Mouse (Mus musculus): Measurements from ENCODE around the gene Wfdc13. TPM values are rescaled to one million over a fixed set of nuclear protein-coding genes. Genes with fewer than 3 reads are reported as not detected.
A peak's percentile ranks its signal among the peaks of the same experiment; 100 is the strongest.
"Not testable (repeated sequence)": the region's sequence is repeated elsewhere in the genome, so short reads cannot be mapped to it uniquely, and the experiment has no call there.

Gene Wfdc13
- total RNA-seq, 2 experiments from 2014 or later: not detected

- DNase-seq: not testable (repeated sequence)
Observed at GRCm38 (mm10) chr2:164716194-164716786, 31.4 kb downstream of the Wfdc13 start.

- DNase-seq: no peak
Observed at GRCm38 (mm10) chr2:164723276-164723675, 38.4 kb downstream of the Wfdc13 start.

- peak; percentile 38 to 77 for DNase-seq
Observed at GRCm38 (mm10) chr2:164725895-164726619, 41.1 kb downstream of the Wfdc13 start.

GRCm38 (mm10) chr2:164731719-164732118 lies 46.8 kb downstream of the Wfdc13 start:
- no peak for DNase-seq

GRCm38 (mm10) chr2:164733259-164733658 lies 48.4 kb downstream of the Wfdc13 start:
- no peak for DNase-seq

- DNase-seq: no peak
Observed at GRCm38 (mm10) chr2:164734839-164735238, 49.9 kb downstream of the Wfdc13 start.

GRCm38 (mm10) chr2:164735446-164735845 lies 50.5 kb downstream of the Wfdc13 start:
- DNase-seq: no peak

Other genes with a start within 250 kb of the Wfdc13 start
- 10 to 100 TPM; 18.7 to 34.2 TPM for gene Sdc4, start 241.2 kb upstream of the Wfdc13 start, total RNA-seq (2021)
- gene Sys1, start 228.1 kb upstream of the Wfdc13 start, total RNA-seq (2021): 10 to 100 TPM; 23.0 to 23.1 TPM
- 10 to 100 TPM in 1 of 2 experiments, 1 to 10 TPM in 1; 3.7 to 11.1 TPM for gene Gm20458, start 224.1 kb upstream of the Wfdc13 start, total RNA-seq (2021)
- gene Trp53tg5, start 211.4 kb upstream of the Wfdc13 start, total RNA-seq (2021): not detected
- gene Dbndd2, start 199.0 kb upstream of the Wfdc13 start, total RNA-seq (2021): 10 to 100 TPM in 1 of 2 experiments, 1 to 10 TPM in 1; 9.4 to 10.7 TPM
- gene Pigt, start 187.6 kb upstream of the Wfdc13 start, total RNA-seq (2021): 10 to 100 TPM; 28.7 to 32.6 TPM
- 10 to 100 TPM in 1 of 2 experiments, 1 to 10 TPM in 1; 1.0 to 11.8 TPM for gene Wfdc2, start 122.7 kb upstream of the Wfdc13 start, total RNA-seq (2021)
- gene Spint3, start 111.6 kb upstream of the Wfdc13 start, total RNA-seq (2021): not detected
- not detected for gene Wfdc6a, start 99.7 kb upstream of the Wfdc13 start, total RNA-seq (2021)
- not detected for gene Eppin, start 91.5 kb upstream of the Wfdc13 start, total RNA-seq (2021)
- not detected for gene Wfdc6b, start 71.6 kb upstream of the Wfdc13 start, total RNA-seq (2021)
- gene Wfdc8, start 71.5 kb upstream of the Wfdc13 start, total RNA-seq (2021): not detected
- not detected for gene Wfdc16, start 46.3 kb upstream of the Wfdc13 start, total RNA-seq (2021)
- gene Wfdc10, start 29.1 kb upstream of the Wfdc13 start, total RNA-seq (2021): under 1 TPM in 1 of 2 experiments, not detected in 1; 0.72 TPM
- not detected for gene Wfdc9, start 28.5 kb upstream of the Wfdc13 start, total RNA-seq (2021)
- not detected for gene Wfdc11, start 11.0 kb upstream of the Wfdc13 start, total RNA-seq (2021)
- not detected for gene Spint4, start 13.4 kb downstream of the Wfdc13 start, total RNA-seq (2021)
- not detected for gene Spint5, start 30.2 kb downstream of the Wfdc13 start, total RNA-seq (2021)
- gene Wfdc3, start 60.8 kb downstream of the Wfdc13 start, total RNA-seq (2021): under 1 TPM; 0.25 to 0.62 TPM
- gene Dnttip1, start 60.9 kb downstream of the Wfdc13 start, total RNA-seq (2021): 10 to 100 TPM; 22.0 to 28.8 TPM
- 1 to 10 TPM in 1 of 2 experiments, under 1 TPM in 1; 0.80 to 2.4 TPM for gene Ube2c, start 84.8 kb downstream of the Wfdc13 start, total RNA-seq (2021)
- gene Tnnc2, start 94.9 kb downstream of the Wfdc13 start, total RNA-seq (2021): 1 to 10 TPM in 1 of 2 experiments, not detected in 1; 1.2 TPM
- gene Snx21, start 100.7 kb downstream of the Wfdc13 start, total RNA-seq (2021): 10 to 100 TPM; 23.9 to 25.6 TPM
- 10 to 100 TPM; 12.4 to 12.5 TPM for gene Acot8, start 119.8 kb downstream of the Wfdc13 start, total RNA-seq (2021)
- 1 to 10 TPM; 2.4 to 2.5 TPM for gene Zswim3, start 120.0 kb downstream of the Wfdc13 start, total RNA-seq (2021)
- gene Zswim1, start 137.6 kb downstream of the Wfdc13 start, total RNA-seq (2021): 1 to 10 TPM; 3.8 to 3.9 TPM
- under 1 TPM; 0.67 to 0.75 TPM for gene Spata25, start 143.4 kb downstream of the Wfdc13 start, total RNA-seq (2021)
- 10 to 100 TPM; 80.8 to 98.1 TPM for gene Ctsa, start 147.8 kb downstream of the Wfdc13 start, total RNA-seq (2021)
- gene Neurl2, start 148.3 kb downstream of the Wfdc13 start, total RNA-seq (2021): 10 to 100 TPM; 50.5 to 55.8 TPM
- 10 to 100 TPM; 37.7 to 39.3 TPM for gene Pltp, start 172.6 kb downstream of the Wfdc13 start, total RNA-seq (2021)
- gene Pcif1, start 194.2 kb downstream of the Wfdc13 start, total RNA-seq (2021): 10 to 100 TPM; 27.3 to 30.5 TPM
- 1 to 10 TPM; 6.8 to 7.7 TPM for gene Zfp335, start 226.7 kb downstream of the Wfdc13 start, total RNA-seq (2021)

All from heart, adult 18-20 months (tissue).